Mouse (Mus musculus): ENCODE results near the gene Prune1.

Prune1 gene

GRCm38 (mm10) chr3:95301204-95301796 is 19.4 kb upstream of the Prune1 start:
- no peak for DNase-seq

DNA sequence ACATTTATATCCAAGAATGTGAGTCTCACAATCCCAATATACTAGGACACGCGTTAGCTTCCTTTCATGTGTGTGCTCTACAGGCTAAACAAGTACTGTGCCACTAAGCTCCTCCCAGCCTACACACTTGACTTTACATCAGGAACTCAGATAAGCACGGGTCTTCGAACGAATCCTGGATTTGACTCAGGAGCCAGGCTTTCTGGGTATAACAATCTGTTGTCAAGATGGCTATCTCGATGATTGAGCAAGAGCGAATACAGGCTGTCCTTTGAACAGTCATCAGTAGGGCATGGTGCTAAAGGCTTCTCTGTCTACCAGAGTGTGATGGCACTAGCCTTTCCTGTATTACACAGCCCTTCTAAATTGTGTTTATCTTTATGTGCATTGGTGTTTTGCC is 16.1 kb upstream of the Prune1 start:
- no peak for DNase-seq

DNA sequence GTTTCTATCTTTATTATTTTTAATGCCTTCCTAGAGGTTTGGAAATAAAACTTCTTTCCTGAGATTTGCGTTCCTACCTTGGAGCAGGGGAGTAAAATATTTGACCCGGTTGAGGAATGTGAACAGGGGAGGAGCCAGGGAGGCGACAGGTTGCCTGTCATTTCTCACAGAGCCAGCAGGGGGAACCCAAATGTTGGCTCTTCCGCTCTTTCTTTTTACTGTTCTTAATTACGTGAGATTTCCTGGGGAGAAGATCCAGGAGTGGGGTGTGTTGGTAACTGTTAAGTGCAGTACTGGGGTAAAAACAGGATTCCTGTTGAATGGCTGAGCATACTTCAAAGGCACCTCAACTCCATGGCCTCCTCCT is 14.2 kb upstream of the Prune1 start:
- no peak for DNase-seq

DNA sequence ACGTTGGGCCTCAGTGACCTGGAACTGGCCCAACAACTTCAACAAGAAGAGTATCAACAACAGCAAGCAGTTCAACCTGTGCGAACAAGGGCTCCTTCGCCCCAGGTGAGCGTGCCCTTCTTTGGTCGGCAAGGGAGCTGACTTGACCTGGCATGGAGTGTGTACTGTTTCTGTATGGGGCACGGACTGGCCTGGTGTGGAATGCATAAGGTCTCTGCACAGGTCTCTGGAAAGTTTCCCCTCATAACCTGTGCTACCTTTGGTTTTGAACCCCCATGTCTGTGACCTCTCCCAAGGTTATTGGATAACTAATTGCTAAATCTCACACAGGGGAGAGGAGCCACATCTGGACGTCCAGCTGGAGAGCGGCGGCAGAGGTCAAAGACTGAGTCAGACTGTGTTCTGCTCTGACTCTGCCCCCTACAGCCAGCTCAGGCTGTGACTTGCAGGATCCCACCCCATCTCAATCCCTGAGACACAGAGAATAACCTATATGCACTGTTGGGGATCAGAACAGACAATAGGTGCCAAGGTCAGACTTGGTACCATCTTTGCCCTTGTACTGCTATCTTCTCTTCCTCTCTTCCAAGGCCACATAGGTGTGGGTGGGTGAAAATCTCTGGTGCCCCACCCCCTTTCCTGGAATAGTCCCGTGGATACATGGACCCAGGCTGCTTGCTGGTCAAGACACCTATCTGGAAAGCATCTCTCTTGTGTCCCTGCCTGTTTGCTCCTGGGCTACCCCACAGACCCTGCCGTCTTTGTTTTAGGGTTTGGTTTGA is 13.6 kb upstream of the Prune1 start:
- DNase-seq, result no peak

DNA sequence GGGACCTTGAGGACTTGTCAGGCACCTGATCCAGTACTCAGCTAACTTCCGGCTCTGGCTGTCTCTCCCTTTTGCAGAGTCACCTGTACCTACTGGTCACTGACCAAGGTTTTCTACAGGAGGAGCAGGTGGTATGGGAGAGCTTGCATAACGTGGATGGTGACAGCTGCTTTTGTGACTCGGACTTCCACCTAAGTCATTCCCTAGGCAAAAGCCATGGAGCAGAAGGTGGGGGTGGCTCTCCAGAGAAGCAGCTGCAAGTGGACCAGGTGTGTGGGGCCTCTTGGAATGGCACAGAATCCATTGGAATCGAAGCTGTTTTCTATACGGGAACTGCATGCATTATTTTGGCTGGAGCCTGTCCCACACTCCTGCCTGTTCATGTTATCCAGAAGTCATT is 12.8 kb upstream of the Prune1 start:
- no peak for DNase-seq

DNA sequence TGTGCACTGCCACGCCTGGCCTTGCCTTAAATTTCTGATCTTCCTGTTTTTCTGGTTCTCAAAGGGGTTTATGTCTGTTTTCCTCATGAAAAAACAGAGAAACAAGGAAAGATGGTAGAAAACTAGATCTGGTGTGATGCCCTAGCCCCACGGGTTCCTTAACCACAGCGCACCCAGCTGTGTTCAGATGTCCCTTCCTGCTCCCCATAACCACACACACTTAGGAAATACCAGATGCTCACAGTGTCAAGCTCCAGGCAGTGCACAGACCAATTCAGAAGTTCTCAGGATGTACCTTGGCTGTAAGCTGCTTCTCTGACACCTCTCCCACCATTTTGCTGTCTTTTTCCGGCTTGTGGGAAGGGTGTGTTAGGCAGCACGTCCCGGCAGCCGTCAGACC is 12.4 kb upstream of the Prune1 start:
- DNase-seq, result no peak

DNA sequence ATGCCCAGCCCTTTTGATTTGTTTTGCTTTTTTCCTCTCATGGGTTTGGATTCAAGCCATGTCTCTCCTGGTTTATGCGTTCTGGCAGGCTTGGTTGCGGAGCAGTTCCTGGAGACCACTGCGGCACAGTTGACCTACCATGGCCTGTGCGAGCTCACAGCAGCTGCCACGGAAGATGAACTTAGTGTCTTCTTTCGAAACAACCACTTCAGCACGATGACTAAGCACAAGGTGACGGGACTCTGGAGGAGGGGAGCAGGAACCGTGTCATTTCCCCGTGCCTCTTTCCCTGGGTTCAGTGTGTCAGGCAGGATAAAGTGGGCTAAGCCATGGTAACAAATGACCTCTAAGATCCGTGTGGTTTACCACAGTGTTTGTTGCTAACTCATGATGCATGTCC is 11.7 kb upstream of the Prune1 start:
- DNase-seq, result no peak

- DNase-seq, result no peak
Measured at GRCm38 (mm10) chr3:95292899-95293298, 11.0 kb upstream of the Prune1 start.

- DNase-seq, result no peak
Measured at GRCm38 (mm10) chr3:95291041-95291440, 9.2 kb upstream of the Prune1 start.

DNA sequence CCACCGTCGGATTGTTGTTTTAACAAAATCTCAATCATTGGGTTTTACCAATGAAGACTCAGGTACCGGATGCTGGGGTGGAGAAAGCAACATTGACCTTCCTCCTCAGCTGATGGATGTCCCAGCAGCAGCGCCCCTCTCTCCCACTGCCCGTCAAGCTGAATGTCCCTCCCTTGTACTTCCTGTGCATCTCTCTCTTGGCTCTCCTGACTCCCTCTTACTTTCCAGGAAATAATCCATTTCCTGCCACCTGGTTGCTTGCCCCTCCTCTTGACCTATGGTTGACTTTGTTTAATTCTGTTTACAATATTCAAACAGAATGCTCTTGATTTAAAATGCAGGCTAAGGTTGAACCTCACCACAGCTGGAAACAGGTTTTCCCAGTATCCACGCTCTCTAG is 8.3 kb upstream of the Prune1 start:
- no peak for DNase-seq

GRCm38 (mm10) chr3:95289419-95289818 is 7.5 kb upstream of the Prune1 start:
- DNase-seq, result no peak

GRCm38 (mm10) chr3:95287541-95287940 is 5.7 kb upstream of the Prune1 start:
- no peak for DNase-seq

DNA sequence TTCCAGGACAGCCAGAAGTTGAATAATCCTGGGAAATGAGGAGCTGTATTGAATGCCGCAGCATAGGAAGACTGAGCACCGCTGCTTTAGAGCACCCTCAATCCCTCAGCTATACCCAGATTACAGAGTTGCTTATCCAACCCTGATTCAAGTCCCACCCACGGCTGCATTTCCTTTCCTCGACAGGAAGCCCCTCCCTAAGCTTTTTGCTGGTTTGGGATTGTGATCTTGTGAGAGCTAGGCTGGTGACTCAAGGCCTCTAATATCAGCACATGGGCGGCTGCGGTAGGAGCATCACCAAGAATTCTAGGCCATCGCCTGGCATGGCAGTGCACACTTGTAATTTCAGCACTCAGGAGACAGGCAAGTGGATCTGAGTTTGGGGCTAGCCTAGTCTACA is 4.6 kb upstream of the Prune1 start:
- no peak for DNase-seq

DNA sequence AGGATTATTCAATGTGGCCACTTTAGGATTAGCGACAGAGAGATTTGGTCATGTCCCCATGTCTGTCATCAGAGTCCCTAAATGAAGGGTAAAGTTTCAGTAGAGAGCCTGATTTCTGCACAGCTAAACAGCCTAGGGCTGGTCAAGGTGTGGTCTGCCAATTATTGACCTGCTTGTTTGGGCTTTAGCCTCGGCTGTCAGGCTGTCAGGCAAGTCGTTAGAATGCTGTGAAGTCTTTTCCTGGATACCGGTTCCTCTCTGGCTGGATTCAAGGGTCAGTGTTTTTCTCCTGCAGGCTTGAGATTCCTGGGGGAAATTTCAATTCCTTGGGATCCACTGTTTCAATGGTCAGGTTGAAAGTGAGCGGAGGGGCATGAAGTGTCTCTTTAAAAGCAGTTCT is 4.1 kb upstream of the Prune1 start:
- no peak for DNase-seq

DNA sequence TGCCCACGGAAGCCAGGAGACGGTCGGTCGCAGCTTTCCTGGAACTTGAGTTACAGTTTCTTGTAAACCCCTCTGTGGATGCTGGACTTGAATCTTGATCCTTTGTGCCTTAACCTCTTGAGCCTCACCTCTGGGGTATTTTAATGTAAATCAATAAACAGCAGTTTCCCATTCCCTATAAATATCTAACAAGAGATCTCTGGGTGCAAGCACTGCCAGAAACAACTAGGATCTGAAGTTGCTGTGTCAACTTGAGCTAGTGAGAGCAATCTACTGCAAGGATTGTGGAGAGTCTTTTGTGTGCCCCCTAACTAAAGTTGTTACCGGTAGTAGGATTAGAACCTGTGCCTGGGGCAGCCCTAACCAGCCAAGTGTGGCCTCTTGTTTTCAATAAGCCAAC is 3.5 kb upstream of the Prune1 start:
- DNase-seq, result no peak

GRCm38 (mm10) chr3:95284501-95285281 is 2.8 kb upstream of the Prune1 start:
- no peak for DNase-seq

DNA sequence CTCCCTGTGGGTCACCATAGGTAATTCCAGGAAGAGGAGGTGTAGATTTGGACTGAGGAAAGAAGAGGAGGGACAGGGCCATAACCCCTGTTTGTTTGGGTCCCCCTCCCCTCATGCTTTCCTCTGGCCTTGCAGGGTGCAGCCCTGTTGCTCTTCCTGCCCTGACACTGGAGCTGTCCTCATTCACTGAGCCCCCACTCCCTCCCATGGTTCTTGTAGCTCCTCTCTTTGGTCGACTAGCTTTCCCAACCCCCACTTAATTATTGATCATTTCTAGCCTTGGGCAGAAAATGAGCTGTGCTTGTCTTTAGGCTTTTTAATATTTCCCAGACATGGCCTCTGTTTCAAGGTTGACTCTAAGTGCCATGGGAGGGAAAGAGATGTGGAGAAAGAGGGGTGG is 2.2 kb upstream of the Prune1 start:
- DNase-seq, result no peak

GRCm38 (mm10) chr3:95283589-95283941 is 1.7 kb upstream of the Prune1 start:
- no peak for DNase-seq

DNA sequence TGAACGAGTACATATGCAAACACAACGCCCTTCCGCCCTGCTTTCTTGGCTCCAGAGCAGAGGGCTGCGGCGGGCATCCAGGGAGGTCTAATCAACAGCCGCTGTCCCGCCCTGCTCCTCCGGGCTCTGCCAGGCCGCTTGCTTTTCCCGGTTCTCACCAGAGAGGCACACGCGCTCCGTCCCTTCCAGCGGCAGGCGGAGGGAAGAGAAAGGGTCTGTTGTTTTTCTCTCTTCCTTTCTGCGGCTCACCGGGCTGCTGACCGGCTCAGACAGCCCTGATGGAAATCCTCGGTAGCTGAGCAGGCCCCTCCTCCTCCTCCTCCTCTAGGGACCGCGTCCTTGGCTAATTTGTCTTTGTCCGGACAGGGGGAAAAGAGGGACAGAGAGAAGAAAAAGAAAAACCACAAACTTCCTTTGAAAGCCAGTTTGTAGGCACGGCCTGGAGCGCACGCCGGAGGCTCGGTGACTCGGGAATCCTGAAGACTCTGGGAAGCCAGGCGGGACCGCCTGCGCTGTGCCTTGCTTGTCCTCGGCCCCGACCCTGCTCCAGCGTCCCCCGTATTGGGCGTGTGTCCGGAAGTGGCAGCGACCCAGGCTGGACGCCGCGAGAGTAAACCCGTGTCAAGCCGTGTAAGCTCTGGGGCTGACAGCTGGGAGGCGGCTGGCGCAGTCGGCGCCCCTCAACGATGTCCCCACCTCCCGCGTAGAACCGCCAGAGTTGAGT is 1.2 kb upstream of the Prune1 start:
- peak; percentile 72 for DNase-seq

DNA sequence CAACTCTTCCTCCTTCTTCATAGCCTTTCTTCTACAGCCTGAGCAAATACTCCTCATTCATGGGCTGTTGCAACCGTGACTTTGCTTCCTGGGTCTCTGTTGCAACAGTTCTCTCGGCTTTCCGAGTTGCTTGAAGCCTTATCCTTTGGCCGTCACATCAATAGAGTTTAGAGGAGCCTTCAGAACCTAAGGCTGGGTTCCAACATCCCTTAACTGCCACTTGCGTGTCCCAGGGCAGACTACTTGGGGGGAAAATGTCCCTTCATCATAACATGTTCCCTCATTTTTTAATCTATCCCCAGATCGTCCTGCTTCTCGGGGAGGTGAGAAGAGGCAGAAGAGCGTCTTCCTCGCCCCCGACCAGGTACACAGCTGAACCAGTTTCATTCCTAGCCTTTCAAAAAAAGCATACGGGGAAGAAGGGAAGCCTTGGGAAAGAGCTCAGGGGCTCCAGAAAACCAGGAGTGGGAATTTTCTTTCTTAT is 547 bp upstream of the Prune1 start:
- DNase-seq, result peak; percentile 44

- DNase-seq, result no peak
Measured at GRCm38 (mm10) chr3:95280747-95281146, 1.1 kb downstream of the Prune1 start.

DNA sequence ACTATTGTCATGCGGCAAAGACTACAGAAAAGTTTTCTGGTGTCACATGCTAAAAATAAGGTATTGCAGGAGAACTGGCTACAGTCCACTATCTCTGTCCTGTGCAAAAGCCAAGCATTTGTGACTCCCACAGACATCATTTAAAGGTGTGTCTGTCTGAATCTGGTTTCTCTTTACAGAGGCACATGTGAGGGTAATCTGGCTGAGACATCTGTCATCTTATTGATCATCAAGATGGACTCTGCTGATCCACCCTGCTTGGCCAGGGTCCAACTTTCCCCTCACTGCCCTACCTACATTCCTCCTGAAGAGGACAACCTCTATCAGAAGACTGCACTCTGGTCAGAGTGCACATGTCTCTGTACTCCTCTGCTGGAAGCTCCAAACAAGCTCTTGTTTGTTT is 4.7 kb downstream of the Prune1 start:
- DNase-seq, result no peak

DNA sequence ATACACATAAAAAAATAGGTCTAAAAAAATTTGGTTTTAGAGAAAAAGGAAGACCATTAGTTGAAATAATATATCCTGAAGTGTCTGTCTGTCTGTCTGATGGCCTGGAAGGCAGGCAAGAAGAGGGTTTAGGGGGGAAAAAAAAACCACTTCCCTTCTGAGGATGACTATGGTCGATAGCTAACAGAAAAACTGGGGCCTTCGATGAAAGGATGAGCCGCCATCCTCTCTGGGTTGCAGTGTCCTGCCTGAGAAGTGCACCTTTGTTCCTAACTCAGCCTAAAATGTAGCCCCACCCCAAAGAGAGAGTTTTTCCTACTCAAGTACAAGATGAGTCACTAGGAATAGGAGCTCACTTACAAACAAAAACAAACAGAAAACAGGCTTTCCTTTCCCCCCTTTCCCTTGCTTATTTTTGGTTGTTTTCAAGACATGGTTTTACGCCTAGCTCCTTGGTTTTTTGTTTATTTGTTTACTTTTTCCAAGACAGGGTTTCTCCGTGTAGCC is 5.4 kb downstream of the Prune1 start:
- DNase-seq, result no peak
